Mouse (Mus musculus) CH12.LX (cell line): ENCODE measurements around the gene Caln1. TPM values are rescaled to one million over a fixed set of nuclear protein-coding genes. Genes with fewer than 3 reads are reported as not detected.

Experiments
- DNase-seq: peaks from one replicate; pipeline ENCODE4 v3.0.0-alpha.2; 2013; ENCODE audit errors: extremely low read depth
- H3K27ac ChIP-seq: 2 replicates; pipeline ENCODE4 v1.5.1; 2012; ENCODE audit warnings: low read depth, mild to moderate bottlenecking, control low read depth, moderate library complexity; ENCODE audit not compliant: insufficient read depth
- H3K27me3 ChIP-seq: replicated peaks from 2 replicates; pipeline ENCODE3; 2012; ENCODE audit warnings: inconsistent platforms
- H3K36me3 ChIP-seq, 2 experiments: replicated peaks in 1 of 2; 2 replicates each; pipeline versions ENCODE3 to v1.6.1; 2012; ENCODE audit warnings: inconsistent platforms in 1 of 2, low read length in 1 of 2, mild to moderate bottlenecking in 1 of 2, mixed read lengths in 1 of 2, moderate library complexity in 1 of 2; ENCODE audit not compliant: control insufficient read depth in 1 of 2, insufficient read depth in 1 of 2
- H3K4me1 ChIP-seq, 2 experiments: 2 replicates each; pipeline ENCODE4 v1.6.1; 2012; ENCODE audit warnings: inconsistent platforms in 1 of 2, moderate library complexity in 1 of 2; ENCODE audit not compliant: insufficient read depth in 2 of 2, control insufficient read depth in 1 of 2
- H3K4me2 ChIP-seq: 2 replicates; pipeline ENCODE4 v1.6.1; 2012; ENCODE audit warnings: low read depth, mild to moderate bottlenecking, control low read depth; ENCODE audit not compliant: poor library complexity, insufficient read depth, severe bottlenecking
- H3K4me3 ChIP-seq, 3 experiments: fragments of 150-350 bp in 1 of 3; sonication (generic) in 1 of 3; replicated peaks in 1 of 3; 2 replicates each; pipeline versions ENCODE3 to v1.5.1; 2011 to 2012; ENCODE audit warnings: low read depth in 2 of 3, low read length in 2 of 3, mild to moderate bottlenecking in 2 of 3, moderate library complexity in 2 of 3, control low read depth in 1 of 3, improper control_type of control experiment in 1 of 3, inconsistent platforms in 1 of 3, mixed read lengths in 1 of 3; ENCODE audit not compliant: poor library complexity in 1 of 3
- H3K79me2 ChIP-seq: replicated peaks from 2 replicates; pipeline ENCODE4 v1.6.1; 2012; ENCODE audit warnings: mild to moderate bottlenecking, moderate library complexity; ENCODE audit not compliant: control insufficient read depth, poor library complexity, insufficient read depth, severe bottlenecking; ENCODE audit errors: extremely low read depth
- H3K9ac ChIP-seq: 2 replicates; pipeline ENCODE4 v1.6.1; 2012; ENCODE audit warnings: low read depth, mild to moderate bottlenecking, control low read depth, moderate library complexity; ENCODE audit not compliant: insufficient read depth
- H3K9me3 ChIP-seq: replicated peaks from 2 replicates; pipeline ENCODE3; 2012; ENCODE audit warnings: low read length, inconsistent platforms, mixed read lengths
- CHD1 ChIP-seq: IDR thresholded peaks from 2 replicates; pipeline ENCODE4 v1.6.1; 2012; ENCODE audit warnings: low read depth, low read length, improper control_type of control experiment, inconsistent platforms
- CHD2 ChIP-seq: IDR thresholded peaks from 2 replicates; pipeline ENCODE4 v1.6.1; 2011; ENCODE audit warnings: low read length, improper control_type of control experiment
- CTCF ChIP-seq, 2 experiments: IDR thresholded peaks in 1 of 2; conservative IDR thresholded peaks in 1 of 2; 2 replicates each; pipeline ENCODE4 v1.5.1; 2011 to 2012; ENCODE audit warnings: low read depth in 2 of 2, low read length in 2 of 2, improper control_type of control experiment in 1 of 2, inconsistent platforms in 1 of 2, mild to moderate bottlenecking in 1 of 2, moderate library complexity in 1 of 2
- ELF1 ChIP-seq: IDR thresholded peaks from 2 replicates; pipeline ENCODE4 v1.6.1; 2014; ENCODE audit warnings: low read depth, mild to moderate bottlenecking, inconsistent platforms, low read length, improper control_type of control experiment
- GABPA ChIP-seq: IDR thresholded peaks from 2 replicates; pipeline ENCODE4 v1.6.1; 2012; ENCODE audit warnings: low read depth, low read length, improper control_type of control experiment, inconsistent platforms; ENCODE audit not compliant: insufficient replicate concordance
- HCFC1 ChIP-seq: IDR thresholded peaks from 2 replicates; pipeline ENCODE4 v1.6.1; 2012; ENCODE audit warnings: low read depth, mild to moderate bottlenecking, inconsistent platforms, low read length, improper control_type of control experiment
- JUND ChIP-seq: conservative IDR thresholded peaks from 2 replicates; pipeline ENCODE4 v1.6.1; 2011; ENCODE audit warnings: low read depth, low read length, improper control_type of control experiment
- KAT2A ChIP-seq: IDR thresholded peaks from 2 replicates; pipeline ENCODE4 v1.6.1; 2012; ENCODE audit warnings: low read length, improper control_type of control experiment, inconsistent platforms; ENCODE audit not compliant: insufficient replicate concordance
- MAFK ChIP-seq: IDR thresholded peaks from 2 replicates; pipeline ENCODE4 v1.6.1; 2011; ENCODE audit warnings: low read length, improper control_type of control experiment; ENCODE audit not compliant: insufficient replicate concordance
- MAX ChIP-seq: IDR thresholded peaks from 2 replicates; pipeline ENCODE4 v1.6.1; 2011; ENCODE audit warnings: low read length, improper control_type of control experiment
- MYC ChIP-seq: IDR thresholded peaks from 2 replicates; pipeline ENCODE4 v1.6.1; 2011; ENCODE audit warnings: low read depth, mild to moderate bottlenecking, improper control_type of control experiment, low read length
- POLR2AphosphoS2 ChIP-seq: IDR thresholded peaks from 2 replicates; pipeline ENCODE4 v1.6.1; 2011; ENCODE audit warnings: low read depth, low read length, improper control_type of control experiment
- TBP ChIP-seq: conservative IDR thresholded peaks from 2 replicates; pipeline ENCODE4 v1.6.1; 2011; ENCODE audit warnings: low read depth, low read length, improper control_type of control experiment
- TCF12 ChIP-seq: IDR thresholded peaks from 2 replicates; pipeline ENCODE4 v1.6.1; 2014; ENCODE audit warnings: low read depth, mild to moderate bottlenecking, inconsistent platforms, low read length, improper control_type of control experiment
- UBTF ChIP-seq: IDR thresholded peaks from 2 replicates; pipeline ENCODE4 v1.6.1; 2012; ENCODE audit warnings: low read depth, mild to moderate bottlenecking, inconsistent platforms, low read length, improper control_type of control experiment, moderate library complexity
- USF1 ChIP-seq: IDR thresholded peaks from 2 replicates; pipeline ENCODE4 v1.6.1; 2014; ENCODE audit warnings: low read depth, mild to moderate bottlenecking, inconsistent platforms, low read length, improper control_type of control experiment
- ZC3H11A ChIP-seq: IDR thresholded peaks from 2 replicates; pipeline ENCODE4 v1.6.1; 2012; ENCODE audit warnings: low read depth, mild to moderate bottlenecking, inconsistent platforms, low read length, improper control_type of control experiment
- ZMIZ1 ChIP-seq: IDR thresholded peaks from 2 replicates; pipeline ENCODE4 v1.6.1; 2012; ENCODE audit warnings: low read depth, mild to moderate bottlenecking, inconsistent platforms, low read length, improper control_type of control experiment
- ZNF384 ChIP-seq: IDR thresholded peaks from 2 replicates; pipeline ENCODE4 v1.6.1; 2012; ENCODE audit warnings: low read depth, low read length, improper control_type of control experiment, inconsistent platforms
- dilution Hi-C: fragments of 300-500 bp; cut with MboI; formaldehyde crosslinking; loops from 2 replicates; pipeline ENCODE4 v1.14.3; 2020; ENCODE audit warnings: low sequenced_read_pairs; ENCODE audit not compliant: extremely low pct_unique_long_range_greater_than_20kb, extremely low pct_ligation_motif_present
- in situ Hi-C: fragments of 300-500 bp; cut with MboI; formaldehyde crosslinking; loops from 3 replicates; pipeline ENCODE4 v1.14.3; 2019; ENCODE audit warnings: low sequenced_read_pairs, low pct_ligation_motif_present, low pct_unique_long_range_greater_than_20kb, mixed read lengths
- polyA plus RNA-seq: library from polyadenylated mRNA; unstranded; fragments of >175 nt; gene quantifications from 2 replicates; pipeline ENCODE4 v1.2.1, GENCODE M21; 2012; ENCODE audit warnings: low read depth; ENCODE audit not compliant: insufficient read length
- total RNA-seq, 2 experiments: library from RNA; depleted of rRNA; stranded (reverse); fragments of 300-350 nt in 1 of 2; fragments of >200 nt in 1 of 2; gene quantifications; 2 replicates each; pipeline ENCODE4 v1.2.3; 2012 to 2014

The Caln1 gene
- total and polyA plus RNA-seq, 3 experiments = under 0.01 TPM; not detected in 2

DNA sequence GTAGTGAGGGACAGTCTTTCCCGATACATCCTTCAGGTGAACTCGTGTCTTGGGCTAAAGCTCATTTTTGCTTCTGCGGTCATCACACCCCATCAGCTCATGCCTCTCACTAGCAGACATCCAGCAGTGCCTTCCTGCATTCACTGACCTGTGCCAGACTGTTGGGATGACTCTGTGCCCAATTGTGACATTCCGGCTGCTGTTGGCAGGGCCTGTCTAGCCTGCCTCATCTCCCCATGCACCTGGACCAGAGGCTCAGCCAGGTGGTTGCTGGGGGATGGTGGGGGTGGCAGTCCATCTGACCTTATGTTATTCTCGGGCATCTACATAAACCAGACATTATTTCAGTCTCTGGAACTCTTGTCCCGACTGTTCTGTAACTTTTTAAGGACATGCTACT, 105.6 kb downstream of the Caln1 start:
- dilution Hi-C loops = no loop called here
- TF ChIP-seq ELF1 (no peak), ZNF384 (no peak)

DNA sequence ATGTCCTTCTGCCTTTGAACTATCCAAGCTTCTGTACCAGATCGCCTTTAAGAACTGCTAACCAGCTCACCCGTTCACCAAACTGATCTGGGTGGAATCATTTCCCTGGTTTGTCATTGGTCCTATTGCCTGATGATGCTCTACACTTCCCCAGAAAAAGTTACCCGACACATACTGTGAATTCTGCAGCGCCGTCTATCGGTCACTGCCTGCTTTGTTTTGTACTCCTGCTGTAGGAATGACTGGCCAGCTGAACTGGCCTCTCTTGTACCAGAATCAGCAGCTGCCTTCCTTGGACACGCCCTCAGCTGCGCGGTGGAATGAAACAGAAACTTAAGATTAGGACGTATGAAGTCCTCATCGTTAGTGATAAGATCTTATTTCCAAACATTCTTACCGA, 107.5 kb downstream of the Caln1 start:
- Histone ChIP-seq H3K4me1 (no peaks in the 10 kb centered on the region), H3K4me2 (no peak overlapping the region), H3K27me3 (no peaks in the 10 kb centered on the region), H3K9ac (no peak overlapping the region), H3K27ac (no peak overlapping the region), H3K4me3 (no peak overlapping the region), H3K79me2 (no peaks in the 10 kb centered on the region), H3K36me3 (no peaks in the 10 kb centered on the region), H3K9me3 (peaks cover 36% of the 10 kb centered on the region)
- dilution Hi-C loops = no loop called here
- in situ Hi-C loops = no loop called here
- TF ChIP-seq CTCF (conservative IDR thresholded peaks at IDR 0.05 in 1 of 2, IDR thresholded peaks at IDR 0.05 in 1 of 2; ENCODE audit: low read depth in 2 of 2, low read length in 2 of 2) (peak in 1 of 2 experiments; percentile 16; a peak in 2 of 4 replicates), USF1 (no peak)
- peak; percentile 10 for DNase-seq

More for the DNA sequence above, 105.6 kb downstream of the Caln1 start:
- Histone ChIP-seq H3K27ac (no peak overlapping the region), H3K9me3 (peaks cover 41% of the 10 kb centered on the region), H3K4me1 (no peaks in the 10 kb centered on the region), H3K79me2 (no peaks in the 10 kb centered on the region), H3K27me3 (no peaks in the 10 kb centered on the region), H3K9ac (no peak overlapping the region), H3K4me2 (no peak overlapping the region), H3K36me3 (no peaks in the 10 kb centered on the region), H3K4me3 (no peak overlapping the region)
- in situ Hi-C loops = no loop called here
- DNase-seq = no peak

DNA sequence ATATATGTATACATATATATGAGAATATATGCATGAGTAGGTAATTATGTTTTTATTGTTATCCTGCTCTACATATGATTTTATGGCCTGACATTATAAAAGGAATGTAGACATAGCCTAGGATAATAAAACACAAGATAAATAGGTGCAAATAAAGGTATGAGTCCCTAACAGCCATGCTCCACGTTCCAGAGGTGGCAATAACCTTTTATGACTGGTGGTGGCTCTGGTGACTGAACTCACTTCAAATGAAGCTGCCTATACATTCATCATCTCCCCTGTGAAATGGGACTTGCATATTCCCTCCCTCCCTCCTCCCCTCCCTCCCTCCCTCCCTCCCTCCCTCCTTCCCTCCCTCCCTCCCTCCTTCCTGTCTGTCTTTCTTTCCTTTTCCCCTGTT, 111.0 kb downstream of the Caln1 start:
- in situ Hi-C loops = no loop called here

DNA sequence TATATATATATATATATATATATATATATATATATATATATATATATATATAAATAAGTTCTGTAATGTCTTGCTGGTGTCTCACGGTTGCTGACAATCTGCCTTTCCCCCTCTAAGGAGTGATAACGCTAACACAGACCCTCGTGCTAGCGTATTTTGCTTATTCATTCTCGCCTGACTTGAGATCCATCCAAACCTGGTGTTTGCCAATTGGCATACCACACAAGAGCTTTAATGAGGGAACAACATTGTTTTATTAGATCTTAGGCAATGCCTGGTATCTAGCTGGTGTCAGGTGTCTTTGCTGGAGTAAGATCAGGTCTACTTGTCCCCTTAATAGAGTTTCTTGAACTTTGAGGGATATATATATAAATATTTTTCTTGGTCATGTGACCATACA, 122.2 kb downstream of the Caln1 start:
- Histone ChIP-seq H3K36me3 (no peaks in the 10 kb centered on the region), H3K4me3 (no peak overlapping the region), H3K9me3 (peaks cover 13% of the 10 kb centered on the region), H3K27ac (no peak overlapping the region), H3K79me2 (no peaks in the 10 kb centered on the region), H3K27me3 (peaks cover 2% of the 10 kb centered on the region), H3K9ac (no peak overlapping the region), H3K4me2 (no peak overlapping the region), H3K4me1 (no peaks in the 10 kb centered on the region)
- dilution Hi-C loops (no loop called here), in situ Hi-C loops (no loop called here)
- no peak for DNase-seq
- TF ChIP-seq MAX (no peak), POLR2AphosphoS2 (no peak), MAFK (no peak), ZMIZ1 (no peak), TCF12 (no peak), TBP (no peak), GABPA (no peak), MYC (no peak), KAT2A (no peak), UBTF (no peak), ELF1 (no peak), JUND (no peak), CHD2 (no peak), ZC3H11A (no peak)

More for the DNA sequence above, 111.0 kb downstream of the Caln1 start:
- H3K9me3 ChIP-seq = peaks cover 19% of the 10 kb centered on the region
- H3K27me3 ChIP-seq = no peaks in the 10 kb centered on the region
- no peaks in the 10 kb centered on the region for H3K79me2 ChIP-seq
- no peak overlapping the region for H3K4me3 ChIP-seq
- H3K4me2 ChIP-seq = no peak overlapping the region
- dilution Hi-C loops = no loop called here
- TF ChIP-seq POLR2AphosphoS2 = no peak
- TF ChIP-seq CHD2 = no peak
- no peak for TF ChIP-seq HCFC1
- no peak for TF ChIP-seq KAT2A
- TF ChIP-seq CHD1 = no peak
- TF ChIP-seq ELF1 = no peak
- no peak for TF ChIP-seq ZNF384
- TF ChIP-seq ZC3H11A = no peak
- TF ChIP-seq USF1 = no peak
- TF ChIP-seq, all 38 proteins: peak for 0
- no peak for DNase-seq
- Histone ChIP-seq H3K4me1 (no peaks in the 10 kb centered on the region), H3K9ac (no peak overlapping the region), H3K27ac (no peak overlapping the region), H3K36me3 (no peaks in the 10 kb centered on the region)
